In genomic region chr15:89076156-89076731, GRCm38 (mm10) we compare ENCODE assay signal across 8 mouse cellular contexts. TPM values are rescaled to one million over a fixed set of nuclear protein-coding genes. Genes with fewer than 3 reads are reported as not detected.
DNase-seq lines count a peak whose midpoint lies in the region; ATAC-seq and TF ChIP-seq lines count a peak whose summit lies in the region.

No protein-coding gene starts in this region.

- H3K79me2 ChIP-seq in heart, adult 2 months (replicated peaks; ENCODE audit: control insufficient read depth, insufficient read depth, low read length): peaks cover 2% of the 10 kb centered on the region; the same call in 1 of the 2 replicates

- H3K4me3 ChIP-seq in heart, adult 2 months: peak overlapping the region; percentile 74
- H3K4me3 ChIP-seq in lung, adult 2 months (replicated peaks; ENCODE audit: extremely low read depth, low read depth, low read length): peak overlapping the region; percentile 62
- peak overlapping the region; percentile 76 for H3K4me3 ChIP-seq in neural tube, embryonic 15.5 days (replicated peaks)

- no peaks in the 10 kb centered on the region; the same call in 1 of the 2 replicates for H3K36me3 ChIP-seq in heart, adult 2 months (ENCODE audit: control insufficient read depth, insufficient read depth, low read length)
- H3K36me3 ChIP-seq in neural tube, embryonic 15.5 days: peaks cover 10% of the 10 kb centered on the region

- peak overlapping the region; percentile 65 for H3K4me2 ChIP-seq in neural tube, embryonic 15.5 days

- no peaks in the 10 kb centered on the region for H3K9me3 ChIP-seq in neural tube, embryonic 15.5 days (replicated peaks)

- no peaks in the 10 kb centered on the region for H3K27me3 ChIP-seq in heart, adult 2 months (ENCODE audit: control insufficient read depth, insufficient read depth, low read length)
- no peaks in the 10 kb centered on the region for H3K27me3 ChIP-seq in neural tube, embryonic 15.5 days (replicated peaks)

- ATAC-seq in neural tube, embryonic 15.5 days (ENCODE audit: low FRiP score): peak; percentile 53

- intact Hi-C loops in heart, adult 2 months (cut with DNase I): loop anchor here (1.0 to 10.0 kb wide), 2 partner anchors 13 to 251 kb away; partner anchors contain the start of gene Selenoo

- peak overlapping the region; percentile 93 for H3K9ac ChIP-seq in heart, adult 2 months (ENCODE audit: low read depth, low read length)
- H3K9ac ChIP-seq in neural tube, embryonic 15.5 days (replicated peaks): peak overlapping the region; percentile 90

- peak; percentile 53 to 74 for DNase-seq in urinary bladder, adult 18-20 months (ENCODE audit: low spot score in 2 of 2)
- no peak for DNase-seq in urinary bladder, postnatal 10 days (ENCODE audit: low spot score)
- DNase-seq in embryo, embryonic 10.5 days (ENCODE audit: low spot score): peak; percentile 41
- DNase-seq in heart, adult 2 months: peak in 1 of 2 experiments; percentile 65
- DNase-seq in kidney, adult 18-20 months: peak; percentile 71
- peak; percentile 67 for DNase-seq in lung, adult 2 months
- peak; percentile 46 to 54 for DNase-seq in thymus, postnatal 36 days

- no peak for TF ChIP-seq EP300 in heart, adult 2 months (IDR thresholded peaks at IDR 0.05; ENCODE audit: insufficient read depth, low read depth, low read length)

- peak overlapping the region; percentile 91 for H3K27ac ChIP-seq in heart, adult 2 months
- H3K27ac ChIP-seq in neural tube, embryonic 15.5 days (replicated peaks): peak overlapping the region; percentile 85

- peaks cover 13% of the 10 kb centered on the region for H3K4me1 ChIP-seq in heart, adult 2 months (ENCODE audit: control insufficient read depth, insufficient read depth, low read length)
- H3K4me1 ChIP-seq in lung, adult 2 months (ENCODE audit: control insufficient read depth, insufficient read depth, low read length): peaks cover 14% of the 10 kb centered on the region; the same call in 1 of the 2 replicates
- peaks cover 43% of the 10 kb centered on the region for H3K4me1 ChIP-seq in neural tube, embryonic 15.5 days

- TF ChIP-seq CTCF in heart, adult 2 months (IDR thresholded peaks at IDR 0.05): no peak
- no peak for TF ChIP-seq CTCF in lung, adult 2 months (IDR thresholded peaks at IDR 0.05; ENCODE audit: insufficient read depth, low read length)

- under 1% methylated on average over 35 of the region's 39 CpGs for WGBS in heart, adult 2 months
- WGBS in lung, adult 2 months: under 1% methylated on average over 39 of the region's 39 CpGs
- WGBS in neural tube, embryonic 15.5 days: under 1% methylated on average over 33 of the region's 39 CpGs

- no peak for TF ChIP-seq POLR2A in heart, adult 2 months (IDR thresholded peaks at IDR 0.05; ENCODE audit: insufficient read depth, low read depth, low read length)
- no peak for TF ChIP-seq POLR2A in lung, adult 2 months (IDR thresholded peaks at IDR 0.05; ENCODE audit: borderline replicate concordance, extremely low read depth, low read depth, low read length)

RNA-seq across cellular contexts. Expression of gene Trabd, which starts 1.3 kb away (rescaled TPM):
- total RNA-seq in heart, adult 2 months (2021): 10 to 100 TPM; 48.8 to 51.5 TPM
- 38.3 and 47.8 TPM in 2 replicates for polyA plus RNA-seq in heart, adult 2 months (2012; rRNA removed)
- 49.3 and 64.3 TPM in 2 replicates for polyA plus RNA-seq in lung, adult 2 months (2012; rRNA removed)
- polyA plus RNA-seq in neural tube, embryonic 15.5 days (2015; fragmentation: Nextera tagmentation; extraction: Ambion mirVana): 38.2 and 44.9 TPM in 2 replicates

RNA-seq across cellular contexts. Expression of gene Selenoo, which starts 12.6 kb away (rescaled TPM):
- total RNA-seq in heart, adult 2 months (2021): 10 to 100 TPM; 13.6 to 16.5 TPM
- 20.7 and 28.6 TPM in 2 replicates for polyA plus RNA-seq in heart, adult 2 months (2012; rRNA removed)
- 37.1 and 42.8 TPM in 2 replicates for polyA plus RNA-seq in lung, adult 2 months (2012; rRNA removed)
- 16.9 and 19.7 TPM in 2 replicates for polyA plus RNA-seq in neural tube, embryonic 15.5 days (2015; fragmentation: Nextera tagmentation; extraction: Ambion mirVana)

RNA-seq across cellular contexts. Expression of gene Panx2, which starts 16.7 kb away (rescaled TPM):
- total RNA-seq in heart, adult 2 months (2021): 1 to 10 TPM in 1 of 2 experiments, under 1 TPM in 1; 0.91 to 1.3 TPM
- 1.3 and 2.1 TPM in 2 replicates for polyA plus RNA-seq in heart, adult 2 months (2012; rRNA removed)
- 0.28 and 0.36 TPM in 2 replicates for polyA plus RNA-seq in lung, adult 2 months (2012; rRNA removed)
- polyA plus RNA-seq in neural tube, embryonic 15.5 days (2015; fragmentation: Nextera tagmentation; extraction: Ambion mirVana): 8.7 and 10.1 TPM in 2 replicates

RNA-seq across cellular contexts. Expression of gene Tubgcp6, which starts 46.7 kb away (rescaled TPM):
- total RNA-seq in heart, adult 2 months (2021): 1 to 10 TPM; 7.3 to 8.7 TPM
- 16.2 and 18.7 TPM in 2 replicates for polyA plus RNA-seq in heart, adult 2 months (2012; rRNA removed)
- polyA plus RNA-seq in lung, adult 2 months (2012; rRNA removed): 27.1 and 30.3 TPM in 2 replicates
- 14.4 and 14.8 TPM in 2 replicates for polyA plus RNA-seq in neural tube, embryonic 15.5 days (2015; fragmentation: Nextera tagmentation; extraction: Ambion mirVana)

RNA-seq across cellular contexts. Expression of gene Hdac10, which starts 52.3 kb away (rescaled TPM):
- total RNA-seq in heart, adult 2 months (2021): 1 to 10 TPM; 6.3 to 7.6 TPM
- 19.5 and 23.1 TPM in 2 replicates for polyA plus RNA-seq in heart, adult 2 months (2012; rRNA removed)
- polyA plus RNA-seq in lung, adult 2 months (2012; rRNA removed): 39.8 and 46.9 TPM in 2 replicates
- 25.1 and 31.9 TPM in 2 replicates for polyA plus RNA-seq in neural tube, embryonic 15.5 days (2015; fragmentation: Nextera tagmentation; extraction: Ambion mirVana)
